Mouse (Mus musculus) heart, embryonic 12.5 days (tissue): ENCODE data around the gene Tada2a. TPM values are rescaled to one million over a fixed set of nuclear protein-coding genes. Genes with fewer than 3 reads are reported as not detected.

Experiments used
- ATAC-seq: fragments of 200-750 bp; cut with Nextera tagmentation; 2 replicates; pipeline ENCODE4 v1.8.0; 2017; ENCODE audit warnings: moderate TSS enrichment, moderate library complexity; ENCODE audit not compliant: insufficient number of reproducible peaks, low FRiP score
- H3K27ac ChIP-seq: fragments of 300-500 bp; sonication (generic); 2 replicates; pipeline ENCODE4 v1.5.1; 2016; ENCODE audit warnings: mild to moderate bottlenecking, moderate library complexity; ENCODE audit not compliant: poor library complexity, severe bottlenecking
- H3K27me3 ChIP-seq: fragments of 300-500 bp; sonication (generic); replicated peaks from 2 replicates; pipeline ENCODE4 v1.6.1; 2016; ENCODE audit warnings: mild to moderate bottlenecking, moderate library complexity
- H3K36me3 ChIP-seq: fragments of 300-500 bp; sonication (generic); 2 replicates; pipeline ENCODE4 v1.6.1; 2016; ENCODE audit warnings: mild to moderate bottlenecking, moderate library complexity
- H3K4me1 ChIP-seq: fragments of 300-500 bp; sonication (generic); replicated peaks from 2 replicates; pipeline ENCODE4 v1.6.1; 2016; ENCODE audit warnings: mild to moderate bottlenecking
- H3K4me2 ChIP-seq: fragments of 300-500 bp; sonication (generic); 2 replicates; pipeline ENCODE4 v1.6.1; 2016; ENCODE audit warnings: mild to moderate bottlenecking, moderate library complexity
- H3K4me3 ChIP-seq: fragments of 300-500 bp; sonication (generic); 2 replicates; pipeline ENCODE4 v1.5.1; 2016; ENCODE audit warnings: mild to moderate bottlenecking
- H3K9ac ChIP-seq: fragments of 300-500 bp; sonication (generic); 2 replicates; pipeline ENCODE4 v1.6.1; 2016; ENCODE audit warnings: mild to moderate bottlenecking, moderate library complexity
- H3K9me3 ChIP-seq: fragments of 300-500 bp; sonication (generic); replicated peaks from 2 replicates; pipeline ENCODE4 v1.6.1; 2016; ENCODE audit warnings: mild to moderate bottlenecking, moderate library complexity
- WGBS: fragments of 180-500 bp; shearing (Covaris S2); methylation state at CpG from one replicate; pipeline ENCODE4 v1.1.7; 2016; 5-methylcytosine and 5-hydroxymethylcytosine counted together
- polyA plus RNA-seq: library from polyadenylated mRNA; unstranded; fragments of >200 nt; fragmentation: Nextera tagmentation; extraction: Ambion mirVana; gene quantifications from 2 replicates; pipeline ENCODE4 v1.2.1, GENCODE M21; 2016

Gene Tada2a
- polyA plus RNA-seq, 1 experiment from 2014 or later, result 22.9 TPM

DNA sequence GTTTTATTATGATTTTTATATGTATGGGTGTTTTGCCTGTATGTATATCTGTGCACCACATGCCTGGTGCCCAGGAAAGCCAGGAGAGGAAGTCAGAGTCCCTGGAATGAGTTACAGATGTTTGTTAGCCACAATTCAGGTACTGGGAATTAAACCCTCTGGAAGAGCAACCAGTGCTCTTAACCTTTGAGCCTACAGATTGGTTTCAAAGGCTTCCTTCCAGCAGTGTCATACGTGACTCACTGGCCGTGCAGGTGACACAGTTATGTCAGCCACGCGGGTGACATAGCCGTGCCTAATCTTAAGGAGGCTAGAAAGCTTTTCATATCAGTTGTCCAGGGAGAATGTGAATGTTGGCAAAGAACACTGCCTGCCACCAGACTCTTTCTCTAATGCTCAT, 95.7 kb downstream of the Tada2a start:
- Histone ChIP-seq H3K4me1 (peaks cover 9% of the 10 kb centered on the region), H3K9me3 (no peaks in the 10 kb centered on the region), H3K27me3 (peaks cover 26% of the 10 kb centered on the region), H3K36me3 (peaks cover 16% of the 10 kb centered on the region), H3K4me3 (no peak overlapping the region), H3K27ac (no peak overlapping the region), H3K4me2 (no peak overlapping the region), H3K9ac (no peak overlapping the region)
- no peak for ATAC-seq
- WGBS, result 67% methylated on average over 5 of the region's 5 CpGs

DNA sequence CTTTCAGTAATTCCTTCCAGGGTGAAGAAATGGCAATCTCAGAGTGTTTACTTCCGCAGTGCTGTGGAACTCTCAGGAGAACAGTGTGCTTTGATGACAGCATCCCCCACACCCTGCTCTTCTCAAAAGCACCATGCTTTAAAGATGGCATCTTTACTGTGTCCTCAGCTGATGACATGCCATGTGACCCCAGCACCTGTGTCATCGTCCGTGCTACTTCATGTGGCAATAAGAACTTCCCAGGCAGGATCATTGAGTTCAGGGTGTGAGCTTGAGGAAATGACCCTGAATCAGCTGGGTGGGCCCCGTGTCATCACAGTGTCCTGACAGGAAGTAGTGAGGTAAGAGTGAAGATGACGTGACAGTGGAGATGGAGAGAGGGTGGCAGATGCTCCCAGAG, 96.8 kb downstream of the Tada2a start:
- ATAC-seq, result no peak
- Histone ChIP-seq H3K9me3 (no peaks in the 10 kb centered on the region), H3K27me3 (peaks cover 19% of the 10 kb centered on the region), H3K4me3 (no peak overlapping the region), H3K4me1 (peaks cover 20% of the 10 kb centered on the region), H3K36me3 (peaks cover 16% of the 10 kb centered on the region), H3K9ac (no peak overlapping the region), H3K4me2 (no peak overlapping the region), H3K27ac (no peak overlapping the region)
- 79% methylated on average over 5 of the region's 5 CpGs for WGBS

DNA sequence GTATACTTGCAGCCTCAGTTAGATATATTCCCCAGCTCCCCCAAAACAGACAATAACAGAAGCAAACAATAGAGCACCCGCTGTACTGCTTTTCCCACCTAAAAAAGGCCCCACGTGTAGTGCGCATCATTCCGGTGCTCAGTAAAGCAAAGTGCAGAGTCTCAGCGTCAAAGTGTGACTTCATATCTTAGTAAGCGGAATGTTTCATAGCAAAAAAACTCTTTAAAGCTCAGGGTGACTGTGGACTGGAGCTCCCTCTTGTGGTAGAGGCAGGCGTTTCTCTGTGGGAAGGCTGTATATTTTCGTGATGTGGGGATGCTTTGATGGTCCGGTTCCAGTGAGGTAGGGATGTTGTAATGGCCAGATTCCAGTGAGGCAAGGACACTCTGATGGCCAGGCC, 97.4 kb downstream of the Tada2a start:
- ATAC-seq, result no peak
- 52% methylated on average over 9 of the region's 9 CpGs for WGBS

More for the DNA sequence above, 97.4 kb downstream of the Tada2a start:
- Histone ChIP-seq H3K27ac (no peak overlapping the region), H3K4me3 (no peak overlapping the region), H3K36me3 (peaks cover 22% of the 10 kb centered on the region), H3K9me3 (no peaks in the 10 kb centered on the region), H3K27me3 (peaks cover 23% of the 10 kb centered on the region), H3K4me1 (peaks cover 26% of the 10 kb centered on the region), H3K4me2 (no peak overlapping the region), H3K9ac (no peak overlapping the region)

Other genes starting within 250 kb of the Tada2a start
- gene Ddx52, start 187.5 kb downstream of the Tada2a start, polyA plus RNA-seq, result 24.1 and 25.1 TPM in 2 replicates
- gene Synrg, start 165.2 kb downstream of the Tada2a start, polyA plus RNA-seq, result 11.9 and 15.1 TPM in 2 replicates
- 5.9 and 6.2 TPM in 2 replicates for gene Dusp14, start 60.3 kb downstream of the Tada2a start, polyA plus RNA-seq
- gene Acaca, start 72 bp upstream of the Tada2a start, polyA plus RNA-seq, result 13.1 and 15.4 TPM in 2 replicates
- gene Gm11437, start 37.9 kb upstream of the Tada2a start, polyA plus RNA-seq, result not detected in 2 replicates